Mouse (Mus musculus) heart, embryonic 11.5 days (tissue): ENCODE data around the gene Slc22a13. TPM values are rescaled to one million over a fixed set of nuclear protein-coding genes. Genes with fewer than 3 reads are reported as not detected.

Experiments
- polyA plus RNA-seq: library from polyadenylated mRNA; unstranded; fragments of >200 nt; fragmentation: Nextera tagmentation; extraction: Ambion mirVana; gene quantifications from 2 replicates; pipeline ENCODE4 v1.2.1, GENCODE M21; 2014

Gene Slc22a13
- polyA plus RNA-seq, 1 experiment from 2014 or later, result not detected

Other genes with a start within 250 kb of the Slc22a13 start
- 12.3 and 13.5 TPM in 2 replicates for gene Vill, start 156.3 kb downstream of the Slc22a13 start, polyA plus RNA-seq
- 18.0 and 18.2 TPM in 2 replicates for gene Plcd1, start 115.6 kb downstream of the Slc22a13 start, polyA plus RNA-seq
- 0.31 and 0.56 TPM in 2 replicates for gene Dlec1, start 106.6 kb downstream of the Slc22a13 start, polyA plus RNA-seq
- gene Acaa1b, start 52.0 kb downstream of the Slc22a13 start, polyA plus RNA-seq, result 0.50 TPM in 1 of 2 replicates, not detected in the other
- not detected in 2 replicates for gene Gm47289, start 49.9 kb downstream of the Slc22a13 start, polyA plus RNA-seq
- 9.9 and 11.9 TPM in 2 replicates for gene Oxsr1, start 113.3 kb upstream of the Slc22a13 start, polyA plus RNA-seq
- gene Acaa1a, start 130.6 kb upstream of the Slc22a13 start, polyA plus RNA-seq, result 72.5 and 81.2 TPM in 2 replicates
- gene Myd88, start 132.3 kb upstream of the Slc22a13 start, polyA plus RNA-seq, result 12.5 and 13.3 TPM in 2 replicates
- gene Xylb, start 148.3 kb upstream of the Slc22a13 start, polyA plus RNA-seq, result 2.2 and 2.4 TPM in 2 replicates
- gene Slc22a14, start 156.5 kb upstream of the Slc22a13 start, polyA plus RNA-seq, result not detected in 2 replicates
- gene Acvr2b, start 193.0 kb upstream of the Slc22a13 start, polyA plus RNA-seq, result 26.9 and 29.1 TPM in 2 replicates
- 19.4 and 20.2 TPM in 2 replicates for gene Exog, start 235.8 kb upstream of the Slc22a13 start, polyA plus RNA-seq